Mouse (Mus musculus) neural tube, embryonic 10.5 days (tissue): Measurements from ENCODE around the gene Nck1.

Source experiments
- DNase-seq: peaks from one replicate; pipeline ENCODE4 v3.0.0-alpha.2; 2017; ENCODE audit warnings: low spot score; ENCODE audit errors: extremely low spot score

Gene Nck1

DNA sequence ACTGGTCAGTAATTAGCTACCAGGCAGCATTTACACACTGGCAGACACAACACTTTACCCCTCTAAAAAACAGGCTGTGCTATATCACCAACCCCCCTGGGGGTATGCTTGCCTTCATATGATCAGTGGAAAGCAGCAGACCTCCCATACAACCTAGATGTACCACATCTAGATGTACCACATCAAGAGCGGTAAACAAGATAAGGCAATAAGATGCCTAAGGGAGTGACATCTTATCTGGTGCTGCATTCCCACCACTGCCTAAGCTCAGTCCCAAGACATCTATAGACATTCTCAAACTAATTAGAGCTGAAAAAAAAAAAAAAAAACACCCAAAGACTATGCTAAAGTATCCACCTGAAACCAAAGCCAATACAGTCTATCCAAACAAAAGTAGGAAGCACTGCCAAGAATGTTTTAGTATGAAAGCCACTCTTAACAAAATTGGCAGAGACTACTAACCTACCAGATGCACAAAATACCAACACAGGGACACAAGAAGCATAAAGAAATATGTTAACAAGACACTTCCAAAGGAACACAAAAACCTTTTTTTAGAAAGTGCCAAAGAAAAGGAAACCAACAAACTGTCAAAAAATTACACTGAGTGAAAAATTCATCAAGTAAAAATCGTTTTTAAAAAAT, 10.2 kb downstream of the Nck1 start:
- no peak for DNase-seq

DNA sequence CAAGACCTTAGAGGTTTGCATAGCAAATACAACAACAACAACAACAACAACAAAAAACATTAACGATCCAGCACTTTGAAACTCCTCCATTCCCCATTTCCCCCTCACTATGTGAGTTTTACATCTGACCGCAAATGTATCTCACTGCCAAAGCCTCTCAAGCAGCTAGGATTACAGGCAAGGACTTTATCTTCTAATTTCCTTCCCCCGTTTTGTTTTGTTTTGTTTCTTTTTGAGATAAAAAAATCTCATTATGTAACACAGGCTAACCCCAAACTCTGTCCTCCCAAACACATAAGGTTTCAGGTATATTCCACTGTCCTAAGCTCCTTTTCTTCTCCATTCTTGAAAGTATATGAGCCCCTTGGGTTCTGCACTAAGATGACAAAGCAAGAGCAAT, 11.2 kb downstream of the Nck1 start:
- DNase-seq = no peak

- no peak for DNase-seq
Measured at GRCm38 (mm10) chr9:100532847-100533505, 13.0 kb downstream of the Nck1 start.

DNA sequence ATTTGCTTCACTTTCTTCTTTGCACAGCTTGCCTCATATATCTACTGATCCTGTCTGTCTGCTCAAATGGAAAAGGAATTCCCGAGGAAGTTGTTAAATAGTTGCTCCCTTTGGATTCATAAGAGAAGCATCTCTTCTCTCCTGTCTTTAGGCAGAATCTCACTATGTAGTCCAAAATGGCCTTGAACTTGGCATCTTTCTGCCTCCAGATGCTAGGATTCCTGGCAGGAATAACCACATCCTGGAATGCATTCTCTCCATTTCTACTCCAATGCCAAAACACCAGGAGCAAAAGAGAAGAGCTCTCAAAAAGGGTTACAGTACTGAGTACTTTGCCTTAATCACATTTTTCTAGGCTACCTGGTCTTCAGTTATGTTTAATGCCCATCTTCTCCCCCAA, 14.6 kb downstream of the Nck1 start:
- DNase-seq = no peak

GRCm38 (mm10) chr9:100525225-100525624, 20.7 kb downstream of the Nck1 start:
- no peak for DNase-seq

DNA sequence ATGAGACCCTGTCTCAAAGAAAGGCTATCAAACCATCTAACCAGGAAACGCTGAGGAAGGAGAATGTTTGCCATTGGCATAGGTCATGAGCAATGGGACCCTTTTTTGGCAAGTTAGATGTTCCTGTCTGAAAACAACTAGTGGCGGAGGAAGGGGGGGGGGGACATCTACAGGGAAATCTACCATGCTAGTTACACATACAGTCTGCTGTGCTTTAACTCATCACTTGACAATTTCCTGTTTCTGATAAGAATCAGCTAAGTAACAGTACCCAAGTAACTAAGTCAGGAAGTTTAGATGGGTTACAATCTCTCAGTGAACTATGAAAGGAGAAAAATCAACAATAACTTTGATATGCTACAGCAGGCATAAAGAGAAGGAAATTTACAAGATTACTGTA, 23.9 kb downstream of the Nck1 start:
- DNase-seq = no peak

GRCm38 (mm10) chr9:100520586-100520985, 25.3 kb downstream of the Nck1 start:
- no peak for DNase-seq

DNA sequence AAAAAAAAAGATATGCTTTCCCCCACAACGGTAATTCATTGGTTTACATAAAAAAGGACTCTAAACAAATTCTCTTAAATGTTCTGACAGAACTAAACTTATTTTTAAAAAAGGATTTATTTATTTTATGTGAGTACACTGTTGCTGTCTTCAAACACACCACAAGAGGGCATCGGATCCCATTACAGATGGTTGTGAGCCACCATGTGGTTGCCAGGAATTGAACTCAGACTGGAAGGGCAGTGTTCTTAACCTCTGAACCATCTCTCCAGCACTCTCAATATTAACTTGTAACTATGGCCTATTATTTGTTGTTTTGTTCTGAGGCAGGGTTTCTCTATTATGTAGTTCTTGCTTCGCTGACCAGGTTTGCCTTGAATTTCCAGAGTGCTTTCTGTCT, 25.9 kb downstream of the Nck1 start:
- no peak for DNase-seq

DNA sequence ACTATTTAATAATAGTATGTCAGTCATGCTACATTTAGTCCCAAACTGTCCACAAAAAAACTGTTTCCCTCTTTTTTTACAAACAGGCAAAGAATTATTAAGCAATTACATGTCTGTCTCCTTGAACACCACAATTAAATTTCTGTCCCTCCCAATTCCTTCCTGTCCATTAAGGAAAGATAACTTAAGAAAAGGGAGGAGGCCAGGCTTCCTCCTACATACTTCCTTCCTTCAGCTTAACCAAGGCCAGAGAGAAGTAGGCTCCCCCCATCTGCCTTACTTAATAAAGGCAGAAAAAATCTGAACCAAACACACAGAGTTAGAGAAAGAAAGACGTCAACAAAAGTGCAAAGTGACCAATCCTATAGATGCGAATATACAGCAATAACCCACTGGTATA, 38.4 kb downstream of the Nck1 start:
- no peak for DNase-seq

DNA sequence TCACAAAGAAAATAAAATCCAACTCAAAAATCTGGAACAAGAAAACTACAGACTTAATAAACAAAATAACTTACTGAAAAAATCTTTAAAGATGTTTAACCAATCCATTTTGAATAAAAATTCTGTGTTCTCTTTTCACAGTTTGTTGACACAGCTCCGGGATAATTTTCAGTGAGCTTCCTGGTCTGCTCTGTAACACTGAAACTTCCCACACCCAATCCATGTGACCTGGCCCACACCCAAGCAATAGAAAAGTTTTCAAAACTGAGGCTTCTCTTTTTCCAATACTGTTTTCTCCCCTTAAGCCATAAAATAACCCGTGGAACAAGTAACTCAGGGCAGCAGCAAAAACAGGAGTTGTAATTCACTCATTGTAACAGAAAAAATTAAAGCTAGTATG, 39.3 kb downstream of the Nck1 start:
- DNase-seq = no peak

- no peak for DNase-seq
Measured at GRCm38 (mm10) chr9:100505498-100505897, 40.4 kb downstream of the Nck1 start.

- DNase-seq = no peak
Measured at GRCm38 (mm10) chr9:100493611-100494261, 52.2 kb downstream of the Nck1 start.

DNA sequence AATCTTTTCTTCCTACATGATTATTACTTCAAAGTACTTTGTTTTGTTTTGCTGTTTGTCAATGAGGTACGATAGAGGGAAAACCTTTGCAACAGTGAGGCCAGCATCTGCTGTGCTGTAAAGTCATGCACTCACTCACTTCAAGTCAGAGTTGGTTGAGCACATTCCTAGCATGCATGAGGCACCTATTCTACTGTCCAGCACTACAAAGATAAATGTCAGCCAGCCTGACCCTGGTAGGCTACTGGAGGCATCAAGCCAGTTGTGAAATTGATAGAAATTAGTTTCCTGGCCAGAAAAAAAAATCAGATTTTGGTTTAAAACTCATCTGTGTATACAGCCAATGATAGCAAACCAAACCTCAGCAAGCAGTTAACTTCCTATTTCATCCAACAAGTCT, 54.5 kb downstream of the Nck1 start:
- DNase-seq = no peak

GRCm38 (mm10) chr9:100488969-100489368, 57.0 kb downstream of the Nck1 start:
- no peak for DNase-seq

DNA sequence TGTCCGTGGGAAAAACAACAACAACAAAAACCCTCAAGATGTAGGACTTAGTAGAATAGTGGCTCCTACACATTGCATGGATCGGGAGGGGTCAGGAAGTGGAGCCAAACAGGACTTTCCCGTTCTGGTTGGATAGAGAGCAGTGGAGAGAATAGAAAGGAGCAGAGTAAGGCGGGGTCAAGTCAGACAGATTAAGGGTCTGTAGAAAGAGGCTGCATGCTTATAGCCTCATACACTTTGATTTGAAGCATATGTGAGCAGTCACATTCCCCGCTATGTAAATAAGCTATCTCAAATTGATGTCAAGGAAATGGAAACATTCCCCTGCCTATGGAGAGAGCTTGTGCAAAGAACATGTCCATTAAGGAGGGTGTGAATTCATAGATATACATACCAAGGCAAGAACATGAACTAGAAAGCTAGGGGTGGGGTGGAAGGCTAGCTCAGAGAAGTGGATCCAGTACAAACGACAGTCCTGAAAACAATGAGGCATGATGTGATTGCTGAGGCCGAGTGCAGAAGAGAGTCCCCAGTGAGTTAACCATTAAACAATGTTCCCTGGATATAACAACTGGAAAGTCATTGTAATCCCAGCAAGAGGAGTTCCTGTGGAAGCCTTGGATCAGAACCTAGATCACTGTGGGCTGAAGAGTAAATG, 57.7 kb downstream of the Nck1 start:
- no peak for DNase-seq

DNA sequence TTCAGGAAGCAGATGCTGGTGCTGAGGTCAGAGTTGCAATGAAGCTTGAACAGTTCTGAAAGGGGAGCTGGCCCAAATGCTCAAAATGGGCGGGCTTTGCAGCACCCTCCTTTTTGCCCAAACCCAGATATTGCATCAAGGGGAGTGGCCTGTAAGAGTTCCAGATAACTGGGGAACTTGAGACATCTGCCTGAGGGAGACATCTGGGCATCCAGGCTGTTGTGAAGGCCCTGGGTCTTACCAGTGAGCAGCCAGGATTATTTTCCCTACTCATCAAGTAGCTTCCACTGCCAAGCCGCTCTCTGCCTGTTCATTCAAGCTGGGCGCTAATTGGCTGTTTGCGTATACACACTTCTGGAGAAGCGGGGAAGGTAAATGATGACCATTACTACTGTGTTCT, 59.5 kb downstream of the Nck1 start, which contains the start of gene Il20rb:
Il20rb (minus strand) TSS at position 358 of the 400 bp plus-strand sequence.
- DNase-seq = no peak

GRCm38 (mm10) chr9:100483318-100483717, 62.6 kb downstream of the Nck1 start:
- DNase-seq = no peak

GRCm38 (mm10) chr9:100481626-100482025, 64.3 kb downstream of the Nck1 start:
- DNase-seq = no peak

GRCm38 (mm10) chr9:100474056-100474455, 71.9 kb downstream of the Nck1 start:
- no peak for DNase-seq

DNA sequence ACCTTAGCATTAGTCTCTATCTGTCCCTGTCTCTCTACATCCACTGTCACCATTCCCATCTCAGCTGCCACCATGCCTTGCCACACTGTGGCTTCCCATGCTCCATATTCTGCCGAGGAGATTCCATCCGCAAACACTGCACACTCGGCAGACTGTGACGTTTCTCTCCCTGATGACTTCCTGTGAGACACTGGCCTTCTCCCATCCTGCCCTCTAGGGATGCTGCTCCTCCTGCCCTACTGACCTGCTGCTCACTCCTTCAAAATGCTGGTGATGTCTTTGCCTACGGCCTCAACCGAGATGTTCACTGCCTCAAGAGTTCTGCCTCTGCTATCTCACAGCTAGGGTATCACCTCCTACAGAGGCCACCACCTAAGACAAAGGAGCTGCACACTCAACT, 72.6 kb downstream of the Nck1 start:
- DNase-seq = no peak

GRCm38 (mm10) chr9:100472931-100473330, 73.0 kb downstream of the Nck1 start:
- no peak for DNase-seq

DNA sequence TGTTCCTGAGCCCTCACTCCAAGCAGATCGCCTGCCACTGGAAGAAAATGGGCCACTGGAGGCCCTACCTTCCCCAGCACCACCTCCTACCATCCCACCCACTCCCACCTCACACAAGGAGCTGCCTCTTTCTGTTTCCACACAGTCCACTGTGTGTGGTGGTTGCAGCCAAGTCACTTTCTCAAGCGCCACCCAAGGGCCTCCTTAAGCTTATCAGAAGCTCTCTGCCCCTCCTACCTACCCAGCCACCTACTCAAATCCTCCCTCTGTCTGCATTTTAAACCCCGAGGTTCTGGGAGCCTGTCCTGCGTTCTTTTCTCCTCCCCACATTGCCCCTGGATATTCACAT, 74.4 kb downstream of the Nck1 start:
- no peak for DNase-seq
